16 mouse cellular contexts compared by ENCODE assay signal in genomic region chr13:6555656-6556055, GRCm38 (mm10).
"Had no signal": no experiment of that assay in that cellular context is flagged by ENCODE, and none has a peak within 500 bp of the region (broad histone marks: within the 10 kb centered on the region; RNA-seq: fewer than 3 reads in every experiment).

No protein-coding gene starts in this region.

- H3K27ac ChIP-seq: neural tube, embryonic 13.5 days; neural tube, embryonic 15.5 days; stomach, embryonic 15.5 days; stomach, postnatal 0 days had no signal

- H3K4me3 ChIP-seq: neural tube, embryonic 13.5 days; neural tube, embryonic 15.5 days; stomach, embryonic 15.5 days had no signal

- H3K4me2 ChIP-seq: neural tube, embryonic 13.5 days; neural tube, embryonic 15.5 days; stomach, embryonic 15.5 days had no signal

- DNase-seq: retina, postnatal 1 day; right cerebral cortex, adult 18-20 months; right cerebral cortex, postnatal 14 days; right cerebral cortex, postnatal 25 days; right cerebral cortex, postnatal 4 days; spleen, adult 18-20 months; thymus, adult 18-20 months; thymus, adult 2 months; thymus, postnatal 14 days; thymus, postnatal 25 days; thymus, postnatal 36 days; thymus, postnatal 4 days had no signal

- H3K4me1 ChIP-seq: neural tube, embryonic 13.5 days; neural tube, embryonic 15.5 days; stomach, embryonic 15.5 days had no signal

- H3K27me3 ChIP-seq: neural tube, embryonic 13.5 days; neural tube, embryonic 15.5 days; stomach, embryonic 15.5 days had no signal

- H3K9me3 ChIP-seq: neural tube, embryonic 13.5 days; neural tube, embryonic 15.5 days; stomach, embryonic 15.5 days had no signal

- H3K9ac ChIP-seq: neural tube, embryonic 13.5 days; neural tube, embryonic 15.5 days; stomach, embryonic 15.5 days had no signal
